Mouse (Mus musculus) forebrain, embryonic 13.5 days (tissue): ENCODE results near the gene Id1. TPM values are rescaled to one million over a fixed set of nuclear protein-coding genes. Genes with fewer than 3 reads are reported as not detected.

ENCODE experiments used
- ATAC-seq: fragments of 200-750 bp; cut with Nextera tagmentation; 2 replicates; pipeline ENCODE4 v1.8.0; 2017
- H3K27ac ChIP-seq: fragments of 300-500 bp; sonication (generic); 2 replicates; pipeline ENCODE4 v1.5.1; 2015; ENCODE audit warnings: inconsistent platforms, mild to moderate bottlenecking, moderate library complexity
- H3K27me3 ChIP-seq: fragments of 300-500 bp; sonication (generic); 2 replicates; pipeline ENCODE4 v1.6.1; 2015; ENCODE audit warnings: mild to moderate bottlenecking, inconsistent platforms
- H3K36me3 ChIP-seq: fragments of 300-500 bp; sonication (generic); 2 replicates; pipeline ENCODE4 v1.6.1; 2015; ENCODE audit warnings: mild to moderate bottlenecking, inconsistent platforms; ENCODE audit not compliant: poor library complexity, severe bottlenecking
- H3K4me1 ChIP-seq: fragments of 300-500 bp; sonication (generic); 2 replicates; pipeline ENCODE4 v1.6.1; 2015; ENCODE audit warnings: inconsistent platforms
- H3K4me2 ChIP-seq: fragments of 300-500 bp; sonication (generic); 2 replicates; pipeline ENCODE4 v1.6.1; 2015; ENCODE audit warnings: inconsistent platforms, mild to moderate bottlenecking, moderate library complexity
- H3K4me3 ChIP-seq: fragments of 300-500 bp; sonication (generic); 2 replicates; pipeline ENCODE4 v1.5.1; 2015; ENCODE audit warnings: mild to moderate bottlenecking, inconsistent platforms
- H3K9ac ChIP-seq: fragments of 300-500 bp; sonication (generic); 2 replicates; pipeline ENCODE4 v1.6.1; 2015; ENCODE audit warnings: mild to moderate bottlenecking, inconsistent platforms
- H3K9me3 ChIP-seq: fragments of 300-500 bp; sonication (generic); replicated peaks from 2 replicates; pipeline ENCODE4 v1.6.1; 2016; ENCODE audit warnings: inconsistent platforms
- WGBS: fragments of 180-500 bp; shearing (Covaris S2); methylation state at CpG from one replicate; pipeline ENCODE4 v1.1.7; 2015; 5-methylcytosine and 5-hydroxymethylcytosine counted together
- polyA plus RNA-seq: library from polyadenylated mRNA; unstranded; fragments of >200 nt; fragmentation: Nextera tagmentation; extraction: Ambion mirVana; gene quantifications from 2 replicates; pipeline ENCODE4 v1.2.1, GENCODE M21; 2015

Id1 gene
- polyA plus RNA-seq, 1 experiment from 2014 or later, result 25.8 TPM

DNA sequence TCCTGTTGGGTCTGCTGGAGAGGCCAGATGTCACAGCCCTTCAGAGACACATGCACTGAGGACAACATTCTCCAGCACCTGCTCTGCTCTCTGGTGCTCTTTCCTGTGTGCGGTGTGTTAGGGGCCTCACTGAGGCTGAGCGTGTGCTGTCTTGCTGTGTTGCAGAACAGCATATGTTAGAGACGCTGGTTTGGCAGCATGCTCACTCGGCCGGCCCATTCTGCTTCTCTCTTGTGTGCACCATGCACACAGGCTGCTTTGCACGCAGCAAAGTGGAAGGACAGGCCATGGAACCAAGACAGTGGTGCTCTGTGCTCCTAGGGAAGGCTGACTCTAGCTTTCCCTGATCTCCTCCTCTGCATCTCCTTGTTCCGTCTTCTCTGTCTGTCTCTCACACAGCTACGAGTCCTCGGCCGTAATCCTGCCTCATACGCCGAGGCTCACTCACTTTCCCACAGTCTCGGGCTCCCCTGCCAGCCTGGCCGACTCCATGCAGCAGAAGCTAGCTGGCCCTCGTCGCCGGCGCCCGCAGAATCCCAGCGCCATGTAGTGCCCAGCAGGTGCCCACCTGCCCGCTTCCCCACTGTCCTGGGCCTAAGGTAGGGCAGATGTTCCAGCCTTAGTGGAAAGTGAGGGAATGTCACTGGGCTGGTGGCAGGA lies 32.3 kb upstream of the Id1 start:
- ATAC-seq, result no peak
- no peaks in the 10 kb centered on the region for H3K27me3 ChIP-seq
- H3K27ac ChIP-seq, result no peak overlapping the region
- H3K9ac ChIP-seq, result no peak overlapping the region
- H3K4me2 ChIP-seq, result no peak overlapping the region
- H3K36me3 ChIP-seq, result peaks cover 84% of the 10 kb centered on the region
- no peak overlapping the region for H3K4me3 ChIP-seq
- WGBS, result 89% methylated on average over 21 of the region's 21 CpGs
- H3K4me1 ChIP-seq, result peaks cover 33% of the 10 kb centered on the region
- H3K9me3 ChIP-seq, result no peaks in the 10 kb centered on the region

DNA sequence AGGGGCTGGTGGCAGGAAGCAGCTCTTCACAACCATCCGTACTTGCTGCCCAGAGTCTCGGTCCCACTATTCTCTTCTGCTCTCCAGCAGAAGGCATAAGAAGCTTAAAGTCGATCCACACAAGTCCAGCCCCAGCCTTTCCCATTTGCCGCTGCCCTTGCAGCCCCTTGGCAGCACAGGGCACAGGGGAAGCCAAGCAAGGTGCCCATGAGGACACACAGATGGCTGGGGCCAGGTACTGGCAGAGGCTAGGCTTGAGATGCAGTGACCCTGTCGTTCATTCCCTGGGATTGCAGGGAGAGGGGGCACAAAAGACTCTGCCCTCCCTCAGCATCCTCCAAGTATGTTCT lies 31.8 kb upstream of the Id1 start:
- Histone ChIP-seq H3K9me3 (no peaks in the 10 kb centered on the region), H3K27ac (no peak overlapping the region; the same call in 1 of the 2 replicates), H3K36me3 (peaks cover 79% of the 10 kb centered on the region), H3K27me3 (no peaks in the 10 kb centered on the region), H3K4me2 (no peak overlapping the region), H3K4me1 (peaks cover 33% of the 10 kb centered on the region), H3K4me3 (no peak overlapping the region), H3K9ac (no peak overlapping the region)
- WGBS, result 85% methylated on average over 5 of the region's 5 CpGs
- no peak for ATAC-seq

DNA sequence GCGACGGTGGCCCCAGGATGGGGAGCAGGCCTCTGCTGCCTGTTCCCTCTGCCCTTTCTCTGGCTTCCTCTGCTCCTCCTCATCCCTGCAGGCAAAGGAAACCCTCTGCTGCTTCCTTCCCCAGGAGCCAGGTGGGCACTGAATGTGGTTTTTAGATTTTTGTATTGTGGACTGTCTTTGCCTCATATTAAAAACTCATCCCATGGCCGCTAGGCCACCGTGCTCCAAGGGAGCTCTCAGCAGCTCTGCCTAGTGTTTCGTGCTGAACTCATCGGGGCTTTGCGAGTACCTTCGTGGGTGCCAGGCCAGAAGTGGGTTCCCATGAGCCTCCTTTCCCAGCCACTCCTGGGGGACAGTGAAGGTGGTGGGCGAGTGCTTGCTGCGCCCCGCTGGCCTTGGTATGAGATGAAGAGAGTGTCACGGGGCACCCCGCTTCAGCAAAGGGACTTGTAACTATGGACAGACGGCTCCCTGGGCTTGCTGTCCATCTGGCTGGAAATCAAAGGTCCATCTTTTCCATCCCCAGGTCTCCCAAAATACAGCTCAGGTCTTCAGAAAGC lies 31.2 kb upstream of the Id1 start:
- Histone ChIP-seq H3K27me3 (no peaks in the 10 kb centered on the region), H3K4me3 (no peak overlapping the region), H3K4me1 (peaks cover 33% of the 10 kb centered on the region), H3K4me2 (no peak overlapping the region), H3K36me3 (peaks cover 77% of the 10 kb centered on the region), H3K9ac (0 out of 2 replicates have a peak overlapping the region, but pooled peaks have one; percentile 32), H3K27ac (peak overlapping the region; percentile 54), H3K9me3 (no peaks in the 10 kb centered on the region)
- ATAC-seq, result no peak
- WGBS, result 91% methylated on average over 14 of the region's 14 CpGs

DNA sequence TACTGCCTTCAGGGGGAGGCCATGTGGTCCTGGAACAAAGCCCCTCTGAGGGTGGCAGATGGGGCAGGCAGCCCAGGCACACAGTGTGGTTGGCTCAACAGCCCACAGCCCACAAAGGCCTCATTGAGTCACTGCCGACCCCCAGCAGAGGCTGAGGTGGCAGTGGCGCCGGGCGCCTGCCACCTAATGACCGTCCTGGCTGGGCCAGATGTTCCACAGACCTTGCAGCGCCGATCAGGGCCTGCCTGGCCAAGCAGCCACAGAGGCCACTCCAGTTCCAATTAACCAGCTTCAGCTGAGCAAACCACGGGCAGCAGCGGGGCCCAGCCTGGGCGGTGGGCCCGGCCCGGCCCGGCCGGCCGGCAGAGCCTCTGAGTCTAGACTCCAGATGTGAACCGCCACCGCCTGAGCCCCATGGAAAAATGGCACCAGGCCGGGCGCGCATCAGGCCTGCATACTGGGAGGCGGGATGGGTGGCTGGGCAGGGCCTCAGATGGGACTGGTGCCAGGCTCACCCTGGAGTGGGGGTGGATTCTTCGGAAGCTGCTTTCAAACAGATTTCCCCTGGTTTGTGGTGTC lies 30.0 kb upstream of the Id1 start:
- Histone ChIP-seq H3K36me3 (peaks cover 67% of the 10 kb centered on the region), H3K9ac (peak overlapping the region; percentile 32; the same call in 1 of the 2 replicates)
- peak; percentile 56 for ATAC-seq

DNA sequence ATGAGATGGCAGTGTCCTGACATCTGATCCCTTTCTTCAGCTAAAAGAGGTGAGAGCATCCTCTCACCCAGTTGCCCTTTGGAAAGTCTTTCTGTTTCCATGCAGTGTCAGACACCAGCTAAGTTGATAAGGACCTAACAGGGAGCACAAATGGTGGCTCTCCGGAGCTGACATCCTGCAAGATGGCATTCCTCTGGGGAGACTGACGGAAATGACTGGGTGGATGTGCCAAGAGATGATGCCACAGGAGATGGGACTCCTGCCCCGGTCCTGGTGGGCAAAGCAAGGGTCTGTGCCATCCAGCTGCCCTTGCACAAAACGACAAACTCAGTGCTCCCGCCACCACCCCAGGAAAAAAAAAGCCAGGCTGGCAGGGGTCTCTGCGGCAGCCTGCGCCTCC lies 28.9 kb upstream of the Id1 start:
- Histone ChIP-seq H3K4me3 (peak overlapping the region; percentile 42), H3K9ac (peak overlapping the region; percentile 74), H3K9me3 (no peaks in the 10 kb centered on the region), H3K27ac (peak overlapping the region; percentile 78), H3K27me3 (no peaks in the 10 kb centered on the region), H3K36me3 (peaks cover 56% of the 10 kb centered on the region), H3K4me2 (peak overlapping the region; percentile 62), H3K4me1 (peaks cover 33% of the 10 kb centered on the region)
- 32% methylated on average over 7 of the region's 7 CpGs for WGBS
- ATAC-seq, result no peak

More for the DNA sequence above, 30.0 kb upstream of the Id1 start:
- Histone ChIP-seq H3K4me1 (peaks cover 33% of the 10 kb centered on the region), H3K27ac (peak overlapping the region; percentile 54), H3K4me2 (no peak overlapping the region), H3K9me3 (no peaks in the 10 kb centered on the region), H3K4me3 (no peak overlapping the region), H3K27me3 (no peaks in the 10 kb centered on the region)
- 73% methylated on average over 22 of the region's 22 CpGs for WGBS

DNA sequence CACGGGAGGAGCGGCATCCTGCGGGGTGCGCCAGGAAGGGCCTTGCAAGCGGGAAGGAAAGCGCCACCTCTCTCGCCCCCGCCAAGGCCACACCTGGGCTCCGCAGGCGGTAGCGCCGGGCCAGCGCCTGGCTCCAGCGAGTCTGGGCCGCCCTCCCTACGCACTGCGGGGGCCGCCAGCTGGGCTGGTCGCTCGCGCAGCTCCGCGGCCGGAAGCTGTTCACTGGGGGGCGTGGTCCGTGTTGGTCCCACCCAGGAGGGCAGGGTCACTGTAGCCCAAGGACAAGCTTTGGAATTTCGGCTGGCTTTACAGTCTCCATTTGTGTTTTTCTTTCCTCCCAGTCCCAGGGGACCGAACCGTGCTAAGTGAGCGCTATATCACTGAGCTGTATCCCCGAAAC lies 28.4 kb upstream of the Id1 start:
- H3K9ac ChIP-seq, result peak overlapping the region; percentile 74
- peak overlapping the region; percentile 78 for H3K27ac ChIP-seq
- peak overlapping the region; percentile 62 for H3K4me2 ChIP-seq
- H3K27me3 ChIP-seq, result no peaks in the 10 kb centered on the region
- H3K9me3 ChIP-seq, result no peaks in the 10 kb centered on the region
- peaks cover 33% of the 10 kb centered on the region for H3K4me1 ChIP-seq
- H3K4me3 ChIP-seq, result peak overlapping the region; percentile 42
- WGBS, result 3% methylated on average over 27 of the region's 31 CpGs
- ATAC-seq, result peak; percentile 92
- peaks cover 52% of the 10 kb centered on the region for H3K36me3 ChIP-seq

DNA sequence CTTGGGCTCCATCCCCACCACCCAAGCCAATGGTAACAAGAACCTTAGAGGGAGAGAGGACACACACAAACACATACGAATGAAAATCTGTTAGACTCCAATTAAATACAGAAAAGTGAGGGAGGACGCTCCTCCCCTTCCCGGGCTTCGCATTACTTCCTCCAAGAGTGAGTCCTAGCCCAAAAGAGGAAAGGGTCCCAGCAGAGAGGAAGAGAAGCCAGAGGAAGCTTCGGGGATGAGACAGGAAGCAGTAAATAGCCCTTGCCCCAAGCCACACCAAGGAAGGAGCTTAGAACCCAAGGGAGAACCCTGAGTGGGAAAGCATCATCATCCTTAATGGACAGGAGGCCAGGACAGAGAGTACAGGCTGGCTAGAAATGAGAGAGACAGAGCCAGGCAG lies 27.0 kb upstream of the Id1 start:
- H3K9me3 ChIP-seq, result no peaks in the 10 kb centered on the region
- 93% methylated on average over 5 of the region's 5 CpGs for WGBS
- H3K4me2 ChIP-seq, result no peak overlapping the region
- H3K27ac ChIP-seq, result no peak overlapping the region
- H3K9ac ChIP-seq, result no peak overlapping the region
- no peak for ATAC-seq
- H3K4me3 ChIP-seq, result no peak overlapping the region
- no peaks in the 10 kb centered on the region for H3K27me3 ChIP-seq
- peaks cover 38% of the 10 kb centered on the region for H3K36me3 ChIP-seq
- H3K4me1 ChIP-seq, result peaks cover 33% of the 10 kb centered on the region

DNA sequence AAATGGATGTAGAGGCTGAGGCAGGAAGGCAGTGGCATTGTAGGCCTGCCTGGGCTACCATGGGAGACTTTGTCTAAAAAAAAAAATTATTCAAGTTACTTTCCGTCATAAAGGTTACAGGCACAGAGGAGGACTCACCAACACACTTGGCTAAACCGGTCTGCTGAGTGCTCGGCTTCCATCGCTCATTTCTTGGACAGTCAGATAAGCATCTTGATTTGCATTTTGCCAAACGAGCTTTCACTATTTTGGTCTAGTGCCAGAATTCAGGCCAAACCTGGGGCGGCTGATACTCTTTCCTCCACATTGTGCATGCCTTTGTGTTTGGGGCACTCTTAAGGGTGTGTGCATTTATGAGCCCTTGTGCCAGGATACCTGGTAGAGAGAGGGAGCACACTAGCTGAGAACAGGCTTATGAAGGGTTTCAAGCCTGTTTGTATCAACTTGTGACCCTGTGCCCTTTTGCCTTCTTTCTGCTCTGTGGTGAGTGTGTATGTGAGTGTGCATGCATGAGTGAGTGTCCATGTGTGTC lies 19.7 kb upstream of the Id1 start:
- no peak overlapping the region for H3K4me2 ChIP-seq
- H3K27me3 ChIP-seq, result no peaks in the 10 kb centered on the region
- no peak overlapping the region for H3K9ac ChIP-seq
- no peaks in the 10 kb centered on the region for H3K9me3 ChIP-seq
- no peak overlapping the region for H3K27ac ChIP-seq
- H3K4me3 ChIP-seq, result no peak overlapping the region
- WGBS, result 43% methylated on average over 6 of the region's 6 CpGs
- H3K4me1 ChIP-seq, result peaks cover 23% of the 10 kb centered on the region
- ATAC-seq, result no peak
- 0 out of 2 replicates have a peak, but pooled peaks cover 3% of the 10 kb centered on the region for H3K36me3 ChIP-seq

DNA sequence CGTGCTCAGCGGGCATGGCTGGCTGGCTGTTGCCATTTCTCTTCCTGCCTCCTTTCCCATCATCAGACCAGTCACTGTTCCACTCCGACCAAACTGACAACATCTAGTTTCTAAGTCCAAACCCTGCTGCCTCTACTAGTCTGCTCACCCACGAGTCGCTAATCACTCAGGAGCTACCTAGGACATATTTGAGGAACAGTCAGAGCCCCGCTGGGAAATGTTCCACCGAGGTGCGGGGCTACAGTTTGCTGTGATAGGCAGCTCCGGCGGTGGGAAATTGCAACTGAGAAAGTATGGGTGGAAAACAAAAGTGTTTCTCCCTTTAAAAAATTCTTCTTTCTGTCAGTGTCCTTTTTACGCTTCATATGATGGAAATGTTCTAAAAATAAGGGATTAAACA lies 18.4 kb upstream of the Id1 start:
- no peaks in the 10 kb centered on the region for H3K9me3 ChIP-seq
- H3K4me2 ChIP-seq, result no peak overlapping the region
- peak overlapping the region; percentile 14; the same call in 1 of the 2 replicates for H3K27ac ChIP-seq
- no peak overlapping the region for H3K4me3 ChIP-seq
- no peak for ATAC-seq
- 58% methylated on average over 11 of the region's 11 CpGs for WGBS
- H3K27me3 ChIP-seq, result no peaks in the 10 kb centered on the region
- H3K36me3 ChIP-seq, result 0 out of 2 replicates have a peak, but pooled peaks cover 3% of the 10 kb centered on the region
- H3K9ac ChIP-seq, result no peak overlapping the region
- H3K4me1 ChIP-seq, result peaks cover 23% of the 10 kb centered on the region

DNA sequence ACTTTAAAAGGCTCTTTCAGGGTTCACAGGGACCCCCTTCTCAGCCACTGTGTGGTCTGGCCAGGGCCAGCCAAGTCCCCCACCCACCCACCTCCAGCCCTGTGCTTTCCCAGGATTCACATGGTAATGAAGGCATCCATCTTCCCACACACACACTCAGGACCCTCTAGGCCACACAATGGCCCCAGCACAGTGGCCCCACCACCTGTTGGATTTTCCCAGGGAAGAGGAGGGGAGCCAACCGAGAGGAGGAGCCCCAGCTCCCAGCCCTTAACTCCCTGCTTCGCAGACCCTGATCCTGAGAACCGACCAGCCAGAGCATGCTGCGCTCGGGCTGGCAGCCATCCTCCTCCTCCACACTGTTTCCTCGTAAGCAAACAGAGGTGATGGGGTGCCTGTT lies 18.0 kb upstream of the Id1 start:
- Histone ChIP-seq H3K4me2 (0 out of 2 replicates have a peak overlapping the region, but pooled peaks have one; percentile 12), H3K9ac (no peak overlapping the region), H3K4me1 (peaks cover 23% of the 10 kb centered on the region), H3K27ac (0 out of 2 replicates have a peak overlapping the region, but pooled peaks have one; percentile 14), H3K27me3 (no peaks in the 10 kb centered on the region), H3K9me3 (no peaks in the 10 kb centered on the region), H3K36me3 (0 out of 2 replicates have a peak, but pooled peaks cover 3% of the 10 kb centered on the region), H3K4me3 (no peak overlapping the region)
- WGBS, result 13% methylated on average over 6 of the region's 6 CpGs
- peak; percentile 75 for ATAC-seq

DNA sequence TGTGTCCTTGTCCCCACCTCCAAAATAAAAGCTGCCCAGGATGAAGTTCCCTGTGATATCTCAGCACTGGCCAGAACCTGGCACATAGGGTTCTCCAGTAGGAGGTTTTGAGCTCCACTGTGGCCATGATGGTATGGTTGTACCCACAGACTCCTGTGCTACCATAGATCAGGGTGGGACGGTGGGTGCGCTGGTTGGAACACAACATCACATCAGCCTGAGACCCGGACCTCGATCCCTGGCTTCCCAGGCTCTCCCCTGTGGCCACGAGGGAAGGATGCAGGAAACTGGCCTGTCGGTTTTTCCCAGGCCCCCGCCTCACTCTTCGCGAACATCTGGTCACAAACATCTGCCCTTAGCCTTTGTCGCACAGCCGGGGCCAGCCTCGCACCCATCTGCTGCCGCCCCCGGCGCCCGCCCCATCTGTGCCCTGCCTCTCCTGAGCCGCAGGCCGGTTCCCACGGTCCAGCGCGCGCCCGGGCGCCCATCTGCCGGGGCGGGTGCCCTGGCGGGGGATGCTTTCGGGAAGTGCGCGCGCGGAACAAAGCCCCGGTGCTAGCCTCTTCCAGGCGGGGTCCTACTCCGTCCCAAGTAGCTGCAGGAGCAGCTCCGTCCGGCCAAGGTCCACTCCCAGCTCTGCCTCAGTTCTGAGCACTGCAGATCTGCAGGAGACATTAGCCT lies 12.3 kb upstream of the Id1 start:
- peak overlapping the region; percentile 61 for H3K4me2 ChIP-seq
- H3K4me1 ChIP-seq, result peaks cover 9% of the 10 kb centered on the region
- no peaks in the 10 kb centered on the region for H3K9me3 ChIP-seq
- peak overlapping the region; percentile 30 for H3K4me3 ChIP-seq
- 0 out of 2 replicates have a peak overlapping the region, but pooled peaks have one; percentile 20 for H3K27ac ChIP-seq
- WGBS, result 4% methylated on average over 37 of the region's 37 CpGs
- H3K27me3 ChIP-seq, result peaks cover 3% of the 10 kb centered on the region; the same call in 1 of the 2 replicates
- peak; percentile 68 for ATAC-seq
- no peaks in the 10 kb centered on the region for H3K36me3 ChIP-seq
- peak overlapping the region; percentile 55 for H3K9ac ChIP-seq
